Mouse (Mus musculus) neural tube, embryonic 14.5 days (tissue): ENCODE measurements around the gene Alk. TPM values are rescaled to one million over a fixed set of nuclear protein-coding genes. Genes with fewer than 3 reads are reported as not detected.

ENCODE experiments used
- ATAC-seq: fragments of 200-750 bp; cut with Nextera tagmentation; 2 replicates; pipeline ENCODE4 v1.8.0; 2017; ENCODE audit warnings: low read depth, mild to moderate bottlenecking, moderate TSS enrichment, moderate library complexity
- H3K27ac ChIP-seq: fragments of 300-500 bp; sonication (generic); 2 replicates; pipeline ENCODE4 v1.5.1; 2014; ENCODE audit warnings: low read depth, mild to moderate bottlenecking, control low read depth, low read length, moderate library complexity, mixed read lengths
- H3K27me3 ChIP-seq: fragments of 300-500 bp; sonication (generic); 2 replicates; pipeline ENCODE4 v1.6.1; 2014; ENCODE audit warnings: low read length; ENCODE audit not compliant: control insufficient read depth, insufficient read depth
- H3K36me3 ChIP-seq: fragments of 300-500 bp; sonication (generic); 2 replicates; pipeline ENCODE4 v1.6.1; 2014; ENCODE audit warnings: low read length, mixed read lengths; ENCODE audit not compliant: control insufficient read depth, insufficient read depth
- H3K4me1 ChIP-seq: fragments of 300-500 bp; sonication (generic); 2 replicates; pipeline ENCODE4 v1.6.1; 2014; ENCODE audit warnings: low read length; ENCODE audit not compliant: control insufficient read depth, insufficient read depth
- H3K4me2 ChIP-seq: fragments of 300-500 bp; sonication (generic); 2 replicates; pipeline ENCODE4 v1.6.1; 2014; ENCODE audit warnings: mild to moderate bottlenecking, low read depth, low read length, control low read depth
- H3K4me3 ChIP-seq: fragments of 300-500 bp; sonication (generic); 2 replicates; pipeline ENCODE4 v1.5.1; 2014; ENCODE audit warnings: low read depth, low read length, control low read depth, mixed read lengths
- H3K9ac ChIP-seq: fragments of 300-500 bp; sonication (generic); replicated peaks from 2 replicates; pipeline ENCODE4 v1.6.1; 2014; ENCODE audit warnings: low read depth, mild to moderate bottlenecking, control low read depth, low read length, mixed read lengths
- H3K9me3 ChIP-seq: fragments of 300-500 bp; sonication (generic); 2 replicates; pipeline ENCODE4 v1.6.1; 2016; ENCODE audit warnings: low read length; ENCODE audit not compliant: control insufficient read depth
- WGBS: fragments of 180-500 bp; shearing (Covaris S2); extraction: QIAGEN DNeasy Blood & Tissue Kit; methylation state at CpG from one replicate; pipeline ENCODE4 v1.1.7; 2014; 5-methylcytosine and 5-hydroxymethylcytosine counted together
- polyA plus RNA-seq: library from polyadenylated mRNA; unstranded; fragments of >200 nt; fragmentation: Nextera tagmentation; extraction: Ambion mirVana; gene quantifications from 2 replicates; pipeline ENCODE4 v1.2.1, GENCODE M21; 2014

The Alk gene
- polyA plus RNA-seq, 1 experiment from 2014 or later = 5.2 TPM

DNA sequence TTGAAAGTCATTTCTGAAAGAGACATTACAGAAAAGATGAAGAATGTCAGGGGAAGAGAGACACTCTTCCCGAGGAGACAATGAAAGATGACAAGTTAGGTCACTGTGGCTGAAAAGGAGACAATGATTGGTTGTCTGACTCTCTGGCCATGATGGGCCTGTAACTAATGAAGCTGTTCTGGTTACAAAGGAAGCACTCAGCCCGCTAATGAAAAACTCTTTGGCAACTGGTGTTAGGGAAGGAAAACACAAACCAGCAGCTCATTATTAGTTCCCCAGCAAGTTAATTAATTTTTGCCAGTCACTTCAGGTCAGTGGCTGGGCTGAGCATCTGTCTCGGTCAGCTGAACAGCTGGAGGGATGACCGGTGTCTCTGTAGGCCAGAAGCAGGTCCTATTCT, 271.5 kb downstream of the Alk start:
- ATAC-seq = no peak
- no peak overlapping the region for H3K9ac ChIP-seq
- WGBS = 46% methylated on average over 4 of the region's 4 CpGs

DNA sequence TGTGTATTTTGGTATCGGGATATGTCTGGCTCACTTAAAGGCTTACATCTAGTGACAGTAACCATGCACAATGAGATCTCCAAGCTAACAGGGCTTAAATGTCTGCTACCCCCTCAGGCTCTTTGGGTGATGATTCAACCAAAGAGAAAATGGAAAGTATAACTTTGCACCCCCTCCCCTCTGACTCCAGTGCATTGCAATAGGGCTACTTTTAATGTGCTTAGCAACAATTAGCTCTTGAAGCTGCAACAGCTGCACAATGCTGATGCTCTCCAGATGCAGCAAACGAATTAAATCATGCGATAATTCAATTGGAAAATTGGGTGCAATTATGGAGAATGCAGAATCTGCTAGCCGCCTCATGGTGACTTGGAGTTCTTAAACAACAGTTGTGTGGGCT, 278.5 kb downstream of the Alk start:
- Histone ChIP-seq H3K36me3 (no peaks in the 10 kb centered on the region), H3K27me3 (no peaks in the 10 kb centered on the region), H3K4me3 (no peak overlapping the region), H3K4me1 (no peaks in the 10 kb centered on the region), H3K4me2 (no peak overlapping the region), H3K9me3 (no peaks in the 10 kb centered on the region), H3K9ac (no peak overlapping the region), H3K27ac (no peak overlapping the region)
- WGBS = 80% methylated on average over 4 of the region's 4 CpGs
- no peak for ATAC-seq

More for the DNA sequence above, 271.5 kb downstream of the Alk start:
- Histone ChIP-seq H3K4me2 (no peak overlapping the region), H3K36me3 (no peaks in the 10 kb centered on the region), H3K27me3 (no peaks in the 10 kb centered on the region), H3K4me1 (no peaks in the 10 kb centered on the region), H3K4me3 (no peak overlapping the region), H3K27ac (no peak overlapping the region), H3K9me3 (no peaks in the 10 kb centered on the region)

- Histone ChIP-seq H3K27ac (no peak overlapping the region), H3K4me2 (no peak overlapping the region), H3K4me1 (no peaks in the 10 kb centered on the region), H3K27me3 (no peaks in the 10 kb centered on the region), H3K36me3 (no peaks in the 10 kb centered on the region), H3K4me3 (no peak overlapping the region), H3K9me3 (no peaks in the 10 kb centered on the region), H3K9ac (no peak overlapping the region)
- no peak for ATAC-seq
These were observed 284.9 kb downstream of the Alk start for GRCm38 (mm10) chr17:72319576-72319975.

- H3K27me3 ChIP-seq = no peaks in the 10 kb centered on the region
- H3K4me1 ChIP-seq = no peaks in the 10 kb centered on the region
- H3K9ac ChIP-seq = no peak overlapping the region
- H3K36me3 ChIP-seq = no peaks in the 10 kb centered on the region
- H3K4me3 ChIP-seq = no peak overlapping the region
- H3K9me3 ChIP-seq = no peaks in the 10 kb centered on the region
- H3K27ac ChIP-seq = no peak overlapping the region
- 89% methylated on average over 5 of the region's 5 CpGs for WGBS
- no peak overlapping the region for H3K4me2 ChIP-seq
- ATAC-seq = no peak
These were observed 304.8 kb downstream of the Alk start for GRCm38 (mm10) chr17:72299651-72300050.

DNA sequence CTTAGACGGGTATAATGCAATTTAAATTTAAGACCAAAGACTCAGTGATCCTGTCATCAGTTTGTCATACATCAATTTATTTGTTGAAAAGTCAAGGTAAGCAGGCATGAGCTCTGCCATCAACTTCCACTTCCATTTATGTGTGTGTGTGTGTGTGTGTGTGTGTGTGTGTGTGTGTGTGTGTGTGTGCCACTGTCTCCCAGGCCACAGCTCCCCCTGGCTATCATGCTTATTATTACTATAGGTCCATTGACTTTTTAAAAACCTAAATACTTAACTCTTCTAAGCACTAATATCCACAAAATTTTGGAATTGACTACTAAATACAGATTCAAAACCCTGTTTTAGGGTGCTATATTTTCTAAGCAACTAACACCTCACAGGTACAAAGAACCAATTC, 308.1 kb downstream of the Alk start:
- no peaks in the 10 kb centered on the region for H3K27me3 ChIP-seq
- H3K4me3 ChIP-seq = no peak overlapping the region
- no peak overlapping the region for H3K9ac ChIP-seq
- H3K9me3 ChIP-seq = no peaks in the 10 kb centered on the region
- no peaks in the 10 kb centered on the region for H3K36me3 ChIP-seq
- no peak overlapping the region for H3K27ac ChIP-seq
- WGBS = 93% methylated on average over 1 of the region's 1 CpGs
- no peak for ATAC-seq
- H3K4me1 ChIP-seq = no peaks in the 10 kb centered on the region
- H3K4me2 ChIP-seq = no peak overlapping the region

GRCm38 (mm10) chr17:72293267-72293580, 311.2 kb downstream of the Alk start:
- H3K9me3 ChIP-seq = no peaks in the 10 kb centered on the region
- no peaks in the 10 kb centered on the region for H3K4me1 ChIP-seq
- H3K36me3 ChIP-seq = no peaks in the 10 kb centered on the region
- no peak overlapping the region for H3K4me2 ChIP-seq
- H3K9ac ChIP-seq = no peak overlapping the region
- H3K27me3 ChIP-seq = no peaks in the 10 kb centered on the region
- H3K27ac ChIP-seq = no peak overlapping the region
- no peak overlapping the region for H3K4me3 ChIP-seq
- WGBS = 79% methylated on average over 3 of the region's 3 CpGs
- ATAC-seq = no peak

GRCm38 (mm10) chr17:72292444-72293266, 311.8 kb downstream of the Alk start:
- no peak overlapping the region for H3K4me3 ChIP-seq
- ATAC-seq = no peak
- H3K4me1 ChIP-seq = no peaks in the 10 kb centered on the region
- no peaks in the 10 kb centered on the region for H3K36me3 ChIP-seq
- no peak overlapping the region for H3K9ac ChIP-seq
- 89% methylated on average over 6 of the region's 6 CpGs for WGBS
- no peak overlapping the region for H3K27ac ChIP-seq
- H3K9me3 ChIP-seq = no peaks in the 10 kb centered on the region
- H3K4me2 ChIP-seq = no peak overlapping the region
- no peaks in the 10 kb centered on the region for H3K27me3 ChIP-seq

DNA sequence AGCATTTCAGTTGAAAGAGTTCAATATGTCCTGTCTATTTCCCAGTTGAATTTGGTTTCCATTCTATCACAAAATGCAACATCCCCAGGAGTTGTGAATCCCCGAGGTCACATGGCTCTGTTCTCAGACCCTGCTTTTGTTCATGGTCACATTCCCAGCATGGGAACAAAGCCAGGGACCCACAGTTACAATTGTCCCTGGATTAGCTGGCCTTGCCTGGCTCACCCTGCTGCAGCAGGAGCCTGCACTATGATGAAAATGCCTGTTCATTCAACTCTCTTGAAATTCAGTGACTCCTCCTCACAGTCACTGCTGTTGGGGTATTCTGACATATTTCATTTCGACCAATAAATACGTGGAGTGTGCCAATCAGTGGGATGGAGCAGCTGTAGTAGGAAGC, 318.5 kb downstream of the Alk start:
- Histone ChIP-seq H3K9me3 (no peaks in the 10 kb centered on the region), H3K9ac (no peak overlapping the region), H3K36me3 (no peaks in the 10 kb centered on the region), H3K27me3 (no peaks in the 10 kb centered on the region), H3K4me1 (no peaks in the 10 kb centered on the region), H3K4me3 (no peak overlapping the region), H3K4me2 (no peak overlapping the region), H3K27ac (no peak overlapping the region)
- no peak for ATAC-seq
- 29% methylated on average over 3 of the region's 3 CpGs for WGBS

DNA sequence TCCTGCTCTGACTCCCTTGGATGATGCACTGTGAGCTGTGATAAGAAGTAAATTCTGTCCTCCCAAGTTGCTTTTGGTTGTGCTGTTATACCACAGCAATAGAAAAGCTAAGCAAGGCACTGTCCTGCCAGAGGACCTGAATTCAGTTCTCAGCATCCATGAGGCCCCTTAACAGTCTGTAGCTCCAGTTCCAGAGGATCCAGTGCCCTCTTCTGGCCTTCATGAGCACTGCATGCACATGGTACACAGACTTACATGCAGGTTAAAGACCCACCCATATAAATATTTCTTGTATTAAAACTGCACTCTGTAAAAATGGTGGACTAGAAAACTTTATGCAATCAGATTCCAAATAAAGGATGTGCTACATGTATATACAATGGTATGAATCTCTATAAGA, 326.1 kb downstream of the Alk start:
- H3K36me3 ChIP-seq = no peaks in the 10 kb centered on the region
- H3K4me2 ChIP-seq = no peak overlapping the region
- ATAC-seq = no peak
- H3K9ac ChIP-seq = no peak overlapping the region
- H3K4me1 ChIP-seq = no peaks in the 10 kb centered on the region
- H3K9me3 ChIP-seq = no peaks in the 10 kb centered on the region
- H3K27me3 ChIP-seq = no peaks in the 10 kb centered on the region
- H3K27ac ChIP-seq = no peak overlapping the region
- H3K4me3 ChIP-seq = no peak overlapping the region
